Mouse (Mus musculus): ENCODE data around the gene Pld6. TPM values are rescaled to one million over a fixed set of nuclear protein-coding genes. Genes with fewer than 3 reads are reported as not detected.

Pld6 gene
- total RNA-seq, 2 experiments from 2014 or later: 0.75 to 1.3 TPM

DNA sequence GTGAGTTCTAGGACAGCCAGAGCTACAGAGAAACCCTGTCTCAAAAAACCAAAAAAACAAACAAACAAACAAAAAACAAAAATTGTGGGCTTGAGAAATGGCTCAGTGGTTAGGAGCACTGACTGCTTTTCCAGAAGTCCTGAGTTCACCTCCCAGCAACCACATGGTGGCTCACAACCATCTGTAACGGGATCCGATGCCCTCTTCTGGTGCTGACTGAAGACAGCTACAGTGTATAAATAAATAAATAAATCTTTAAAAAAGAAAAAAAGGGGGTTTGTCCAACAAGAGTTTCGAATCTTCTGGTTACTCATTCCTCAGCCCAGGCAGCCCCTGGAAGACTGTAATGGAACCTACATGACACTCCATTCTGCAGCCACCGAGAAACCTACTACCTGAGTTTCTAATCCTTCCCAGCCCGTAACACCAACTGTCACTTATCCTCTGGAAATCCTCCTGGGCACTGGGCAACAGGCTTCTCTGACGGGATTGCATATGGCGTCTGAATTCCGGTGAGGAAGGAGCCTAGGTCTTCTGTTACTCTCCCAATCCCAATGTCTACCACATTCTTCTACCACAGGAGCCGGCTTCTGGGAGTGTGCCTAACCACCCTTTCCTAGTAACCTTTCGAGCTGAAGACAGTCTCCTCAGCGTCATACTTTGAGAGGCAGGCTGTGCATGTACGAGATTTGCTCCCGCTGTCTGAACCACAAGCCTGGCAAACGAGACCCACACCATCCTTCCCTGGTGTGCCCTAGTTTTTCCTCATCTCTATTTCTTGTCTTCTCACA lies 20.9 kb upstream of the Pld6 start:
- DNase-seq (ENCODE audit: extremely low spot score in 1 of 2, low spot score in 2 of 2): no peak
- no peak; the same call in 1 of the 2 replicates for TF ChIP-seq CTCF (IDR thresholded peaks at IDR 0.05)
- H3K27ac ChIP-seq: no peak overlapping the region
- intact Hi-C loops (cut with DNase I): no loop called here
- H3K4me3 ChIP-seq: peak overlapping the region; percentile 86

DNA sequence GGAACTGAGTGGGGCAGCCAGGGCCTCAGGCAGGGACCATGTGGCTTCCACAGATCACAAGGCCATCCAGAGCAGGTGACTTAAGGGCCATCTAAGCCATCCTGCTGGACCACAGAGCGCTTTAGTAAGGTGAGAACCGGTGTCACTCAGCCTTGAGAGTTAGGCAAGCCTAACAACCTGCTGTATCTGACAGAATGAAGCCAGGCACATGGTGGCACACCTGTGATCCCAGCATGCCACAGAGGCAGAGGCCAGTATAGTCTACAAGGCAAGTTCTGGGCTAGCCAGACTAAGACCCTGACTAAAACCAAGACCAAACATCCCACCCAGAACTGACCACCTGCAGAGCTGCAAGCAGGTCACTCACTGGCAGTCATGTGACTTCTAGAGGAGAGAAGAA lies 18.2 kb upstream of the Pld6 start:
- TF ChIP-seq CTCF (IDR thresholded peaks at IDR 0.05): no peak
- Histone ChIP-seq H3K4me3 (no peak overlapping the region), H3K27ac (no peak overlapping the region)
- no peak for DNase-seq (ENCODE audit: extremely low spot score in 1 of 2, low spot score in 2 of 2)
- intact Hi-C loops (cut with DNase I): no loop called here

DNA sequence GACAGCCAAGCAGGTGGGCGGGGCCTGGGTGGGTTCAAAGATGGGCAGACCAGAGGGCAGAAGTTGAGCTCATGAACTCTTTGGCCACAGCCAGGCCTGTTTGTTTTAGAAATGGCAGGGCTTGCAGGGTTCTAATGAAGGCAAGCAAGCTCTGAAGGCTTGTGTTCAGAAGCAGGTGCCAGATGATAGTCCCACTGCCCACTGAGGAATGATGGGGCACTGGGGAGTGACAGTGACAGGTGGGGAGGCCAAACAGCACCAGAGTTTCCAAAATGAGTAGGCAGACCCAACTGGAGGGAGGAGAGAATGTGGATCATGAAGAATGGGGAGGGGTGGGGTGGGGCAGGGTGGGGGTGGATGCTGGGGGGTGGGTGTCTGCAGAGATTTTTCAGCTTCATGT lies 17.8 kb upstream of the Pld6 start:
- Histone ChIP-seq H3K4me3 (no peak overlapping the region), H3K27ac (no peak overlapping the region)
- TF ChIP-seq CTCF (IDR thresholded peaks at IDR 0.05): no peak
- intact Hi-C loops (cut with DNase I): no loop called here
- DNase-seq (ENCODE audit: extremely low spot score in 1 of 2, low spot score in 2 of 2): no peak

DNA sequence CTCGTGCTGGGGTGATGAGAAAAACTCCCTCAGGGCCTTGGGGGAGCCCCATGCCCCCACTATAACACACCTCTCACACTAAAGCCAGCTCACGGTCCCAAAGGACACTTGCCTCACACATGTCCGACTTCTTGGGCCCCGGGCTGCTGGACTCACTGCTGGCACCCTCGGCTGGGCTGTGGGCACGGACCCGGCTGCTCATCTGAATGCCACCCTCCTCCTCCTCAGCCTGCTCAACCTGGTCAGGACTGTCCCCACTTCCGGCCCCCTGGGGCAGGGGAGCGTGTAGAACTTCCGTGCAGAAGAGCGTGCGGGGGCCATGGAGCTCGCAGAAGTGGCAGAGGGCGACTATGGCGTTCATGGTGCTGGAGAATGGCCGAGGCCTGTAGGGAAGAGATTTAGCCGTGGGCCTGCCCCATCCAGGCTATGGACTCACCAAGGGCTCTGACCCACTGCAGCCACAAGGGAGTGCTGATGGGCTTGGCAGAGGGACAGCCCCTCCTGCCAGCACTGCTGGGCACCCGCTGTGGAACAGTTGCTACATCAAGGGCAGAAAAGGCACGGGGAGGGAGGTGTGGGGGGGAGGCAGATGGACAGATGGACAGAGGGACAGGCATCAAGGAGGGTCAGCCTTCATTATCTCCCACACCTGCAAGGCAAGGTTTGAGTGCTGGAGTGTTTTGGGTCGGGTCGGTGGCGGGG lies 17.1 kb upstream of the Pld6 start:
- TF ChIP-seq CTCF (IDR thresholded peaks at IDR 0.05): no peak
- Histone ChIP-seq H3K4me3 (no peak overlapping the region), H3K27ac (no peak overlapping the region)
- intact Hi-C loops (cut with DNase I): no loop called here
- DNase-seq (ENCODE audit: extremely low spot score in 1 of 2, low spot score in 2 of 2): no peak

DNA sequence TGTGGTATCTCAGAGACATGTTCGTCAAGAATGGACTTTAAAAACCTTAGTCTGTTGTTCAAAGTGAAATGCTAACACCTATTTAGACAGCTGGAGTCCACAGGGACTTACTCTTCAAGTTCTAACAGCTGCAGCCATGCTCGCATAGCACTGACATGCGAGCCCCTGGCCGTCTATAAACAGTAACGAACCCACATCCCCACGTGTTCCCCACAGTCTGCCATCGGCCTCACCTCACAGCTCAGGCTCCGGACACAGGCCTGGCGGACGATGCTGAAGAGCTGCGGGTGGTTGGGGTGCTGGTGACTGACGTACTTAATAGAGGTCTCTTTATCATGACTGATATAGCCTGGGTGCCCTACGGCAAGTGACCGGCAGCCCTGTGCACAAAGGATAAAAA lies 16.1 kb upstream of the Pld6 start:
- DNase-seq (ENCODE audit: extremely low spot score in 1 of 2, low spot score in 2 of 2): no peak
- no peak for TF ChIP-seq CTCF (IDR thresholded peaks at IDR 0.05)
- intact Hi-C loops (cut with DNase I): no loop called here
- no peak overlapping the region for H3K27ac ChIP-seq
- no peak overlapping the region for H3K4me3 ChIP-seq

DNA sequence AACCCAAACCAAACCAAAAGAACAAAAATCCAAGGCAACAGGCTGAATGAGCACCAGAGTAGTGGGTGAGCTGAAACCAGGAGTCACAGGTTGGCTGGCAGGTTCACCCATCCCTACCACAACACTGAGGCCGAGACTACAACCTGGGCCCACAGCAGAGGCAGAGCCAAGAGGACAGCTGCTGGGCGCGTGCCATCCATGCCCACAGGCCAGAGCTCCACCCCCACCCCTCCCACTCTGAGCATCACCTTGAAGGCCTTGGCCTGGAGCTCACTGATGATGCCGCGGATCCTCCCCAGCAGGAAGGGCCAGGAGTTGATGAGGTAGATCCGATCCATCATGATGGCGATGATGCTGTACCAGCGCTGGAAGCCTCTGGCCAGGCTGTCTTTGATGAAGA lies 14.4 kb upstream of the Pld6 start:
- DNase-seq (ENCODE audit: extremely low spot score in 1 of 2, low spot score in 2 of 2): no peak
- no peak overlapping the region for H3K4me3 ChIP-seq
- TF ChIP-seq CTCF (IDR thresholded peaks at IDR 0.05): no peak
- intact Hi-C loops (cut with DNase I): no loop called here
- no peak overlapping the region for H3K27ac ChIP-seq

DNA sequence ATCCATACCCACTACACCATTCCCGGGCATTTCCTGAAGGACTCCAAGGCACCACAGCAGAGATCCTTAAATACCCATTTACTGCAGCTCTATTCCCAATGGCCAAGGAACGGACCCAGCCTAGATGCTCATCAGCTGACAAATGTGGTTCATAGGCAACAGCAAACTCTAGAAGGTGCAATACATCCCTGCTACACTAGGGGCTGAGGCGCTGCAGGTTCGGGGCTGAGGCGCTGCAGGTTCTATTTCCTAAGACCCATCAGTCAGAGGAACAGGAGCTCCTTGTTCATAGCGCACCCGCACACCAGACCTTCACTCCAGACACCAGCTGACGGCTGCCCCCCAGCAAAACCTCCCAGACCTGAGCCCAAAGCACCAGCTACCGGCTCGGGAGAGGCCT lies 13.0 kb upstream of the Pld6 start:
- intact Hi-C loops (cut with DNase I): no loop called here
- Histone ChIP-seq H3K27ac (no peak overlapping the region), H3K4me3 (no peak overlapping the region)
- TF ChIP-seq CTCF (IDR thresholded peaks at IDR 0.05): no peak; the same call in 1 of the 2 replicates
- no peak for DNase-seq (ENCODE audit: extremely low spot score in 1 of 2, low spot score in 2 of 2)

DNA sequence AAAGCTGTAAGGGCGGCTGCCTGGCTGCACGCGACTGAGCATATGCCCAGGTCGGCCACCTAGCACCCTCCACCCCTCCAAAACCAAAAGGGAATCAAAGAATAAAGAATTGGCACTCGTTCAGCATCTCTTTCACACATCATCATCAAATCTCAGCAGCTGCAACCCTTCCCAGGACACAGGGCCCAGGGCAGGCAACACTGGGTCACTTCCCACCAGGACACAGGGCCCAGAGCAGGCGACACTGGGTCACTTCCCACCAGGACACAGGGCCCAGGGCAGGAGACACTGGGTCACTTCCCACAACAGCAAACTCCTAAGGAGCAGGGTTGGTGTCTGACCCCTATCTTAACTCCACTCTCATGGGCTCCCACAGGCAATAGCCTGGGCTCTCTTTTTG lies 5.9 kb upstream of the Pld6 start:
- H3K4me3 ChIP-seq: no peak overlapping the region
- no peak overlapping the region for H3K27ac ChIP-seq
- intact Hi-C loops (cut with DNase I): no loop called here
- TF ChIP-seq CTCF (IDR thresholded peaks at IDR 0.05): no peak
- no peak for DNase-seq (ENCODE audit: extremely low spot score in 1 of 2, low spot score in 2 of 2)

DNA sequence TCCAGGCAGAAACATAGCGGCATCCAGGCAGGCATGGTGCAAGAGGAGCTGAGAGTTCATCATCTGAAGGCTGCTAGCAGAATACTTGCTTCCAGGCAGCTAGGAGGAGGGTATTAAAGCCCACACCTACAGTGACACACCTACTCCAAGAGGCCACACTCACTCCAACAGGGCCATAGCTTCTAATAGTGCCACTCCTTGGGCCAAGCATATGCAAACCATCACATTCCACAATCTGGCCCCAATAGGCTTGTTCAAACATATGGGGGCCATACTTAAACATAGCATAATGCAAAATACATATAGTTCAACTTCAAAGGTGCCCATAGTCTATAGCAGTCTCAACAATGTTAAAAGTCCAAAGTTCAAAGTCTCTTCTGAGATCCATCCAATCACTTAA lies 1.9 kb upstream of the Pld6 start:
- intact Hi-C loops (cut with DNase I): no loop called here
- TF ChIP-seq CTCF (IDR thresholded peaks at IDR 0.05): no peak
- DNase-seq (ENCODE audit: extremely low spot score in 1 of 2, low spot score in 2 of 2): no peak
- H3K4me3 ChIP-seq: no peak overlapping the region
- no peak overlapping the region for H3K27ac ChIP-seq

DNA sequence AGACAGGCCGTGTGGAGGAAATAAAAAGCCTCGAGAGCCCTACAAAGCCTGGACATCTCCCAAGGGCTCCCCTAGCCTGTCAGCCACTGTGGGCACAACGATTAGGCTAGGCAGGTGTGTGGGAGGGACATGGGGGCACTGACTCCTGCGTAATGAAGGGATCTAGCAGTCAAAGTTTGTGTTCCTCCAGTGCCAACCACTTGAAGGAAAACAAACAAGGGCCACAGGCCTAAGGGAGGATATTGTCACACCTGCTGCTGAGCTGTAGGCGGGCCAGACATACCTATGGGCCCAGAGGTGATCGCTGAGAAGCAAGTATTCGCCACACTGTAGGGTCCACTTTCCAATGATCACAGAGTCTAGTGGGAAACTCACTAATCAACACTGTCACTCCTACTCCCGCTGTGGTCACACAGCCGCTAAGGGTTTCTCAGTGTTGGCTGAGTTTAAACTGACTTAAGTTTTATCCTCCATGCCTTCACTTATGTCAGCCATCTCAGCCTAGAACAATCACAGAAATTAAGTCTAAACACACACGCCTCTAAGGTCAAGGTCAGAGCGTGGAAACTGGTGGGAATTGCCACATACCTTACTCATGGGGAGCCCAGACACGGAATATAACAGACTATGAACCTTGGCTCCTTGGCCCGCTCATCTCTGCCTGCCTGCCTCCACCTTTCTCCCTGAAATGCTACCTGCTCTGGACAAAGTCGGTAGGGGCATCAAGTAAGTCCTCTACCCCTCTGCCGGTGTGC lies 824 bp downstream of the Pld6 start:
- H3K27ac ChIP-seq: no peak overlapping the region
- intact Hi-C loops (cut with DNase I): no loop called here
- peak overlapping the region; percentile 45; the same call in 1 of the 2 replicates for H3K4me3 ChIP-seq
- DNase-seq (ENCODE audit: extremely low spot score in 1 of 2, low spot score in 2 of 2): no peak
- no peak for TF ChIP-seq CTCF (IDR thresholded peaks at IDR 0.05)

DNA sequence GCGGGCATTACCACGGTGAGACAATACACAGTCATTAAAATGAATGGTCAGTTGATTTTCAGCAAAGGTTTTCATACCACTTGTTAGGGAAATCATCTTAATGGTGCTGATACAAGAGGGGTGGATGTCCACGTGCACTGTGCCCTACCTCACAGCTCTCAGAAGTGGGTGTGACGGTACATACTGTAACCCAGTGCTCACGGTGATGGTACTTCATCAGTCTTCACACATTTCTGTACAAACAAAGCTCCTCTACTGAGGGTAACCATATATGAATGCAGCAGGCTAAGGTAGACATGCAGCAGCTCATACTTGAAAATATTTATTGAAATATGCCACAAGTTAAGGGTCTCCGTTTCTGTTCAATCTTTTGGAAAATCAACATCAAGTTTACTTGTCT lies 3.9 kb downstream of the Pld6 start:
- intact Hi-C loops (cut with DNase I): no loop called here
- DNase-seq (ENCODE audit: extremely low spot score in 1 of 2, low spot score in 2 of 2): no peak
- TF ChIP-seq CTCF (IDR thresholded peaks at IDR 0.05): no peak
- Histone ChIP-seq H3K27ac (no peak overlapping the region), H3K4me3 (no peak overlapping the region)

DNA sequence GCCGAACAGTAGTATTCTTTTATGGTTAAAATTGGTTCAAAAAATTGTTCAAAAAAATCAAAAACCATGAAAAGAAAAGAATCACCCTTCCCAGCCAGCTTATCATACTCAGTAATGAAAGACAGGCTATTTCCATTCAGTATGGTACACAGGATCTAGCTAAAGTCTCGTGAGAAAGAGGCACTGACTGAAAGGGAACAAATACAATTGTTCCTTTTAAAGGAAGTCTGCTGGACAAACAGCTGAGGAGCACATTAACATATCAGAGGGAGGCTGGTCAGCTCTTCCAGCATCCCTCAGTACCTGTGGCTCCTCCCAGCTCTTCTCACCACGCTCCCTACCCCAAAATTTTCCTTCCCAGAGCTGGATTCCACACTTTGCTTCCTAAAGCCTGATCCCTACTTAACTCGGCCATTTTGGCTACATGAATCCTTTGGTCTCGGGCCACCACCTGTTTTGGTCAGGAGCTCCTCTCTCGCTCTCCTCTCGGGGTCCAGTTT lies 5.3 kb downstream of the Pld6 start:
- intact Hi-C loops (cut with DNase I): no loop called here
- Histone ChIP-seq H3K4me3 (no peak overlapping the region), H3K27ac (no peak overlapping the region)
- no peak for TF ChIP-seq CTCF (IDR thresholded peaks at IDR 0.05)
- DNase-seq (ENCODE audit: extremely low spot score in 1 of 2, low spot score in 2 of 2): no peak

All from left cerebral cortex, adult 2 months (tissue).